11 mouse cellular contexts compared by ENCODE assay signal in the genomic region with DNA sequence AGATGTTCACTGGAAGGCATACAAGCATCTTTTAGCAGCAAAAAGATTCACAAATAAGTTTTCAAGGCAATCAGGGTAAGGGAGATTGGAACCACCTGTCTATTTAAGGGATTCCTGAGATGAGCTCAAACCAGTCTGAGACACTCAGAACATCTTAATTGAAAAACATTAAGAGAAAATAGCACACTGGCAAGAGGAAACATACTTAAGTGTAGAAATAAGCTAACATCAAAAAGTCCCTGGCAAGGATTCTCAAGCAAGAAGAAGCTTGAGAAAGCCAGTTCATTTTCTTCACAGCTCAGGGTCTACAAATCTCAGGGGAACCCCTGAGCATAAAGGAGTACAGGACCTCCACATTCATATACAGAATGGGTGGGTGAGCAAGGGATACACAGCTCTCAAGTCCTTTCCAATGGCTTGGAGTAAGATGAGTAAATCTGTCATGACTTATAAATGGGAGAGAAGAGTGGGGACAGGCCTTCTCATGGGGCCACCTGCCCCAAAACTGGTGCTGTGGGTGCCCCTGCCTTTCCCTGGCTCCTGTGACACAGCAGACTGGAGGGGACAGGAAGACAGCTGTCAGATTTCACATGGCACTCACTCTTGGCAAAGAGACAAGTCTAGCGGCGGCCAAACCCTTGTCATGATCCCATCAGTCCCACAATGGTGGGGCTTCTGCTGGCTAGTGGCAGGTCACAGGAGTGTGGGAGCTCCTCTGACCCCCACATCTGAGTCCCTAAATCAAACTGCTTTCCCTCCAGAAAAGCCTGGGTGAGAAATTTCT.
DNase-seq lines count a peak whose midpoint lies in the region; ATAC-seq and TF ChIP-seq lines count a peak whose summit lies in the region.
"Had no signal": no experiment of that assay in that cellular context is flagged by ENCODE, and none has a peak within 500 bp of the region (broad histone marks: within the 10 kb centered on the region; RNA-seq: fewer than 3 reads in every experiment).

No protein-coding gene starts in this region.

- no peaks in the 10 kb centered on the region for H3K9me3 ChIP-seq in hindbrain, embryonic 14.5 days (ENCODE audit: control insufficient read depth, low read length)
- H3K9me3 ChIP-seq in hindbrain, embryonic 11.5 days (ENCODE audit: control insufficient read depth, low read length), result no peaks in the 10 kb centered on the region
- H3K9me3 ChIP-seq: limb, embryonic 12.5 days had no signal

- no peak for TF ChIP-seq POLR2A in cerebellum, adult 2 months (IDR thresholded peaks at IDR 0.05; ENCODE audit: borderline replicate concordance, insufficient read depth, low read length)

- WGBS in hindbrain, embryonic 14.5 days, result 71% methylated on average over 2 of the region's 2 CpGs
- WGBS in hindbrain, embryonic 11.5 days, result 75% methylated on average over 2 of the region's 2 CpGs
- 15% methylated on average over 2 of the region's 2 CpGs for WGBS in cerebellum, adult 2 months

- 0 out of 2 replicates have a peak overlapping the region, but pooled peaks have one; percentile 20 for H3K27ac ChIP-seq in hindbrain, embryonic 14.5 days
- no peak overlapping the region for H3K27ac ChIP-seq in hindbrain, embryonic 11.5 days (ENCODE audit: low read depth, low read length)
- no peak overlapping the region for H3K27ac ChIP-seq in cerebellum, adult 2 months (ENCODE audit: insufficient read depth, low read length)
- H3K27ac ChIP-seq: limb, embryonic 12.5 days had no signal

- H3K4me1 ChIP-seq in hindbrain, embryonic 14.5 days (replicated peaks; ENCODE audit: control insufficient read depth, insufficient read depth, low read length), result no peaks in the 10 kb centered on the region
- no peaks in the 10 kb centered on the region for H3K4me1 ChIP-seq in hindbrain, embryonic 11.5 days (replicated peaks; ENCODE audit: control insufficient read depth, insufficient read depth, low read length)
- peaks cover 7% of the 10 kb centered on the region; the same call in 1 of the 2 replicates for H3K4me1 ChIP-seq in cerebellum, adult 2 months (ENCODE audit: control insufficient read depth, insufficient read depth, low read length)
- H3K4me1 ChIP-seq: limb, embryonic 12.5 days had no signal

- no peak for TF ChIP-seq CTCF in cerebellum, adult 2 months (IDR thresholded peaks at IDR 0.05; ENCODE audit: borderline replicate concordance, insufficient read depth, low read depth, low read length)

- H3K27me3 ChIP-seq in hindbrain, embryonic 14.5 days (ENCODE audit: control insufficient read depth, insufficient read depth, low read length), result no peaks in the 10 kb centered on the region
- no peaks in the 10 kb centered on the region for H3K27me3 ChIP-seq in hindbrain, embryonic 11.5 days (ENCODE audit: control insufficient read depth, insufficient read depth, low read length)
- no peaks in the 10 kb centered on the region for H3K27me3 ChIP-seq in cerebellum, adult 2 months (ENCODE audit: control insufficient read depth, insufficient read depth, low read length)

- H3K9ac ChIP-seq in hindbrain, embryonic 14.5 days, result no peak overlapping the region
- no peak overlapping the region for H3K9ac ChIP-seq in hindbrain, embryonic 11.5 days (ENCODE audit: low read depth, low read length)
- H3K9ac ChIP-seq: limb, embryonic 12.5 days had no signal

- peak; percentile 26; the same call in 1 of the 2 replicates for ATAC-seq in hindbrain, embryonic 14.5 days (ENCODE audit: low FRiP score)
- ATAC-seq in hindbrain, embryonic 11.5 days (ENCODE audit: low FRiP score), result no peak

- DNase-seq in hindbrain, embryonic 14.5 days (ENCODE audit: low spot score), result no peak
- DNase-seq in hindbrain, embryonic 11.5 days (ENCODE audit: low spot score), result no peak
- DNase-seq in cerebellum, adult 2 months, result peak; percentile 53 to 64
- peak; percentile 13 to 54 for DNase-seq in heart, adult 9 months (ENCODE audit: low spot score in 2 of 2)
- peak; percentile 54 for DNase-seq in lung, adult 18-20 months
- no peak for DNase-seq in right cerebral cortex, postnatal 14 days
- no peak for DNase-seq in testis, postnatal 10 days (ENCODE audit: low spot score)
- DNase-seq in urinary bladder, postnatal 14 days (ENCODE audit: low spot score), result no peak
- DNase-seq: retina, postnatal 1 day; thymus, postnatal 25 days had no signal

- H3K4me2 ChIP-seq in hindbrain, embryonic 14.5 days (replicated peaks), result no peak overlapping the region
- no peak overlapping the region for H3K4me2 ChIP-seq in hindbrain, embryonic 11.5 days (replicated peaks; ENCODE audit: low read depth, low read length)
- H3K4me2 ChIP-seq: limb, embryonic 12.5 days had no signal

- no peak overlapping the region for H3K4me3 ChIP-seq in hindbrain, embryonic 14.5 days (replicated peaks; ENCODE audit: low read length)
- no peak overlapping the region for H3K4me3 ChIP-seq in hindbrain, embryonic 11.5 days (ENCODE audit: low read depth, low read length)
- H3K4me3 ChIP-seq in cerebellum, adult 2 months (replicated peaks; ENCODE audit: insufficient read depth, low read depth, low read length), result no peak overlapping the region
- H3K4me3 ChIP-seq: limb, embryonic 12.5 days had no signal

- no peaks in the 10 kb centered on the region for H3K36me3 ChIP-seq in hindbrain, embryonic 14.5 days (replicated peaks; ENCODE audit: control insufficient read depth, insufficient read depth)
- H3K36me3 ChIP-seq in hindbrain, embryonic 11.5 days (ENCODE audit: control insufficient read depth, insufficient read depth, low read length), result no peaks in the 10 kb centered on the region
- H3K36me3 ChIP-seq: limb, embryonic 12.5 days had no signal

Comparison
In these comparisons a context has a peak if more than half of its experiments do, and no peak if none do; other contexts are left out.
1. DNase-seq: peak in cerebellum, adult 2 months (2 of 2), heart, adult 9 months (2 of 2) and lung, adult 18-20 months (2 of 2); none in hindbrain, embryonic 14.5 days (single experiment), hindbrain, embryonic 11.5 days (single experiment), right cerebral cortex, postnatal 14 days (single experiment), testis, postnatal 10 days (single experiment) and urinary bladder, postnatal 14 days (single experiment).